Mouse (Mus musculus): ENCODE data around the gene Bola1.
"Not testable (repeated sequence)": the region's sequence is repeated elsewhere in the genome, so short reads cannot be mapped to it uniquely, and the experiment has no call there.

The Bola1 gene

GRCm38 (mm10) chr3:96246427-96246856, 26.9 kb upstream of the Bola1 start, which contains the start of gene Hist2h3c1:
TSS of gene Hist2h3c1 (plus strand) at chr3:96246685.
- not testable (repeated sequence) for DNase-seq

GRCm38 (mm10) chr3:96246018-96246417, 26.5 kb upstream of the Bola1 start:
- DNase-seq = peak in 1 of 2 experiments; percentile 20

- peak; percentile 87 to 88 for DNase-seq
Observed at GRCm38 (mm10) chr3:96245003-96245886, 25.7 kb upstream of the Bola1 start, which contains the start of gene Hist2h2aa1. TSS of gene Hist2h2aa1 (plus strand) at chr3:96245497.

- DNase-seq = peak; percentile 19 to 28
Observed at GRCm38 (mm10) chr3:96243921-96244572, 24.5 kb upstream of the Bola1 start.

- no peak for DNase-seq
Observed at GRCm38 (mm10) chr3:96240799-96241197, 21.3 kb upstream of the Bola1 start.

GRCm38 (mm10) chr3:96239949-96240798, 20.7 kb upstream of the Bola1 start, which contains the start of gene Hist2h2aa2:
TSS of gene Hist2h2aa2 (minus strand) at chr3:96240276.
- peak; percentile 94 to 95 for DNase-seq

GRCm38 (mm10) chr3:96238954-96239793, 19.7 kb upstream of the Bola1 start, which contains the start of gene Hist2h3c2:
TSS of gene Hist2h3c2 (minus strand) at chr3:96239127.
- peak; percentile 33 to 64 for DNase-seq

GRCm38 (mm10) chr3:96237904-96238511, 18.5 kb upstream of the Bola1 start:
- no peak for DNase-seq

- DNase-seq = no peak
Observed at GRCm38 (mm10) chr3:96237335-96237903, 17.9 kb upstream of the Bola1 start.

- DNase-seq = no peak
Observed at GRCm38 (mm10) chr3:96236834-96237334, 17.4 kb upstream of the Bola1 start.

GRCm38 (mm10) chr3:96235836-96236235, 16.3 kb upstream of the Bola1 start:
- no peak for DNase-seq

- DNase-seq = no peak
Observed at GRCm38 (mm10) chr3:96234914-96235313, 15.4 kb upstream of the Bola1 start.

GRCm38 (mm10) chr3:96231758-96232120, 12.2 kb upstream of the Bola1 start:
- no peak for DNase-seq

GRCm38 (mm10) chr3:96230910-96231757, 11.6 kb upstream of the Bola1 start:
- DNase-seq = no peak

- DNase-seq = no peak
Observed at GRCm38 (mm10) chr3:96230404-96230803, 10.9 kb upstream of the Bola1 start.

- DNase-seq = no peak
Observed at GRCm38 (mm10) chr3:96228828-96229227, 9.3 kb upstream of the Bola1 start.

GRCm38 (mm10) chr3:96226695-96227648, 7.5 kb upstream of the Bola1 start:
- DNase-seq = no peak

GRCm38 (mm10) chr3:96225421-96225820, 5.9 kb upstream of the Bola1 start:
- DNase-seq = no peak
